Mouse (Mus musculus) T-cell, adult 2 months (primary cell): Measurements from ENCODE around the gene Gse1.
"Not testable (repeated sequence)": the region's sequence is repeated elsewhere in the genome, so short reads cannot be mapped to it uniquely, and the experiment has no call there.

Source experiments
- DNase-seq: peaks from one replicate; pipeline ENCODE4 v3.0.0; 2022; ENCODE audit warnings: low spot score

Gene Gse1

DNA sequence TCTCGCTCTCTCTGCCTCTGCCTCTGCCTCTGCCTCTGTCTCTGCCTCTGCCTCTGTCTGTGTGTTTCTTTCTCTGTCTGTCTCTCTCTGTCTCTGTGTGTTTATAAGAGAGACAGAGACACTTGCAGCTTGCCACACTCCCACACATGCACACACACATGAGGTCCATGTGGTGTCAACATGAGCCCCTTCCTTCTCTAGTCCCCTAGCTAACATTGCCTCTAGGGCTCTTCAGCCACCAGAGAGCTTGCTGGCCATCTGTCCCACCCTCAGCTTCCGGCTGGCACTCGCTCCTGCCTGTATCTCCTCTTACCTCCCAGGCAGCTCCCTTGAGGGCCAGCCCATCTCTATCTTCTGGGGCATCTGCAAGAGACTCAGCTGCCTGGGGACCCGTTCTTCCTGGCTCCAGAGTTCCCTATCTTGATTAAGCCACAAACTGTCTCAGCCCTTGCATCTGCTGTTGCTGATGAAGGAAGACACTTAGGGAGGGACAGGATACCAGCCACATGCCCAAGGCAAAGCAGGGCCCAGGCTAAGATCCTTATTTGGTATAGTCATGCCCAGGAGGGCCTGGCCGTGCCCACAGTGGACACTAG is 97.0 kb downstream of the Gse1 start:
- DNase-seq: no peak

DNA sequence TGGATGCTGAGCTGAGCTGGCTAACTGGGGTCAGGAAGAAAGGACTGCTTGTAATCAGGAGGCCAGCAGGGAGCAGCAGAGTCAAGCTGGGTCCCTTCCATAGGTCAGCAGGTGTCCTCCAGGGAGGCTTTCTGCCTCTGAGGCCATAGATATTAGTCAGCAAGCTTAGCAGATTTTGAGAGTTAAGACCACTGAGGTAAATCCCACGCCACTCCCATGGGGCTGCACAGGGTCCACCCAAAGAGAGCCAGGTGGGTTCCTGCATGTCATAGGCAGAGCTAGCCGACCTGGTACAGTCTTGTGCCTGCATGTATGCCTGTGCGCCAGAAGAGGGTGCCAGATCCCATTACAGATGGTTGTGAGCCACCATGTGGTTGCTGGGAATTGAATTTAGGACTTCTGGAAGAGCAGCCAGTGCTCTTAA is 98.9 kb downstream of the Gse1 start:
- no peak for DNase-seq

DNA sequence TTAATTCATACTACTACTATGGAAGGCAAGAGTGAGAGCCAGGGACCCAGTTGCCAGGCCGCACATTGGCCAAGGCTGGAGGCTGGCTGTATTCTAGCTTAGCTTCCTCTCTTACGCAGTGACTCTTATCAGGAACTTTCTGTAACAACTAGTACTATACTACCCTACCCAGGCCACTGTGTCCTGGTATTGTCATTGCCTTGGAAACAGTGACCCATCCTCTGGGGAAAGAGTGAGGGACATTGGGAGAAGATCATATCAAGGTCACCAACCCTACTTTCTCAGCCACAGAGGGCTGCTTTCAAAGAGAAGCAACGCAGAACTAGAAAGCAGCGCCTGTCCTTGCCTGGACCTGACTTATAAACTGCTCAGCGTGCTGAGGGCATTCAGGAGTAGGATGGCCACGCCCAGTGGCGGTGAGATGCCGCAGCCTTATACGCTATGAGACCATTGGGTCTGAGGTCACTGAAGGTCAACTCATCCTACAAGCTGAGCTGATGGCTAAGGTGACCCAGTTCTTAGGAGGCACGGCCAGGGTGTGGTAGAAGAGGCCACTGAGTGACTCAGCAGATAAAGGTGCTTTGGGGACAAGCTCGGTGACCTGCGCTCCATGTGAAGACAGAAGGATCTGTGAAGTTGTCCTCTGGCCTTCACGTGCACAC is 100.2 kb downstream of the Gse1 start:
- DNase-seq: no peak

DNA sequence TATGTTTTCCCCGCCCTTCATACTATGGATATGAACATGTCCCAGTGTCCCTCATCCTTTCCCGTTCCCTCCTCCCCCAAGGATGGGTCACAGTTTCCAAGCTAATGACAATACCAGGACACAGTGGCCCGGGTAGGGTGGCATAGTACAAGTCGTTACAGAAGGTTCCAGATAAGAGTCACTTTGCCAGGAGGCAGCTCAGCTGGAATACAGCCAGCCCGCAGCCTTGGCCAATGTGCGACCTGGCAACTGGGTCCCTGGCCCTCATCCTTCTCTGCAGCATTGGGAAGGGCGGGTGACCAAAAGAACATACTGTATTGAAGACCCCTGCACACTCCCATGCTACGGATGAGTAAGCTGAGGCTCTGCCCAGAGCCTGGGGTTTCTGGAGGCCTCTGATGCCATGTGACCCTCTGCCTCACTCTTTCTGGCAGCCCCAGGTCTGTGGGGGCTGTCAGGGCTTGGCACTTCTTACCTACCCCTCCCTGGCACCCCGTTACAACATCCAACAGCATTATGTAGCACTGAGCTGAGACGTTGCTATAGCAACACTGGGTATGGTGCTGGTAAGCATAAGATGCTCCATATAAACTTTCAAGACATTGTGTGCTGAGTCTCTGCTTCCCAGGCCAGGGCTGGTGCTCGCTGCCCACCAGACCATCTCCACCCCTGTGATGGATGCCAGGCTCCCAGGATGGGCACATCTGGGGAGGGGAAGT is 100.9 kb downstream of the Gse1 start:
- no peak for DNase-seq

DNA sequence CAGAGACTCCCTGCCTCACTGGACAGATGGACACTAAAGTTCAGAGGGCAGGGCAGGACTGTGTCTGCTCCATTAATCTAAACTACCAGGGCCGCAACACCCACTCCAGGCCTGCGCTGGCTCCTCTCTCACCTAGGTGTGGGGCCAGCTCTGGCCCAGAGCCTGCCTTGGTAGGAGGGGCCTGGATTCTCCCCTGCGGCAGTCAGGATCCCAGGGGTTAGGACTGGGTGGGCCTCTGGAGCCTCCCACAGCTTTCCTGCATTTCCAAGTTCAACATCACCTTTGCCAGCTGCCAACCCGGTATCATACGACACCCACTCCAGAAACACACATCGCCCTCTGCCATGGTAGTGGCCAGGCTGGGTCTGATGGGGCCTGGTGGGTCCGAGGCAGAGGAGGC is 102.8 kb downstream of the Gse1 start:
- DNase-seq: no peak

DNA sequence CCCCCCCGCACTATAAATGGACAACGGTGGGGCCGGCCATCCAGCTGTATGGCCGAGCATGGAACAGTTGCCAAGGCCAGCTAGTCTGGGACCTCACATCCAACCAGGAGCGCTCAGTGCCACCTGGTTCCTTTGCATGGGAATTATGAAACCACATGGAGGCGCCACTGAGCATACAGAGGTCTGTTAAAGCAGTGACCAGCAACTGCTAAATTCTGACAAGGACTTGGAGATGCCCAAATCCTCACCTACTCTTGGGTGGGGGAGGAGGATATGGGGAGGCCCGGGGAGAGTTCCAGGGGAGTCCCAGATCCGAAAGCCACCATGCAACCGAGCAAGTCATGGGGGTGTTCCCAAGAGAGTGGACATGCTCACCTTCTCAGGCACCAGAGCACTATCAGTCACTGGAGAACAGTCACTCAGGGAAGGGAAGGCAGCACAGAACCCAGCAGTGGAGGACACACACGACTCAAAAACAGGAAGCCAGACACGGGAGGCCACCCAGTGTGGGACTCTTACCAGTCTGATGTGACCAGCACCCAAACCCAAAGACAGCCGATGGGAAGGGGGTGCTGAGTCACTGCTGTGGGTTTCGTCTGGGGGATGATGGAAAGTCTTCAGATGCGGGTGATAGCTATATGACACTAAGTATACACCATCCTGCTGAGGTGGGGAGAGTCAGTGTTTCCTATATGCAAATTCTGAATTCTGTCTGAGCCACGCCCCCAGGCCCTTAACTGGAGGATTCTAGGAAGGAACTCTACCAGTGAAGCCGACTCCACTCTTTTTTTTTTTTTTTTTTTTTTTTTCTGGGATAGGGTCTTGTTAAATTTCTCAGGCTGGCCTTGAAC is 104.3 kb downstream of the Gse1 start:
- DNase-seq: no peak

DNA sequence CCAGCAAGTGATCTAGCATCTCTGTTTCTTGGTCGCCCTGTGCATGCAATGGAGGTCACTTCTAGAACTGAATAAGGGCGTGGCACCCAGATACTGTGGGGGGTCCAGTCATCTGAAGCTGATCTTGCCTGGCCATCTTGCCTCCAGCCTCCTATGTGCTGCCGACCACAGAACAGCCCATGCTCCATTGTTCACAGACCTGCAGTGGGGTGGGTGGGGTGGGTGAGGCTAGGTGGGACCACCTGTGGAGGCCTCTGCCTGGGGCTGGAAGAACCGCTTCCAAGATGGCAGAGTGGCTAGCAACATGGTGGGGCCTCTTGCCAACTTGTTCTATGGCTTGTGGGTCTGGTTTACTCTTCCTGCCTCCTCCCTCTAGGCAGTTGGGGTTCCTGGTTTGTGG is 105.4 kb downstream of the Gse1 start:
- no peak for DNase-seq

DNA sequence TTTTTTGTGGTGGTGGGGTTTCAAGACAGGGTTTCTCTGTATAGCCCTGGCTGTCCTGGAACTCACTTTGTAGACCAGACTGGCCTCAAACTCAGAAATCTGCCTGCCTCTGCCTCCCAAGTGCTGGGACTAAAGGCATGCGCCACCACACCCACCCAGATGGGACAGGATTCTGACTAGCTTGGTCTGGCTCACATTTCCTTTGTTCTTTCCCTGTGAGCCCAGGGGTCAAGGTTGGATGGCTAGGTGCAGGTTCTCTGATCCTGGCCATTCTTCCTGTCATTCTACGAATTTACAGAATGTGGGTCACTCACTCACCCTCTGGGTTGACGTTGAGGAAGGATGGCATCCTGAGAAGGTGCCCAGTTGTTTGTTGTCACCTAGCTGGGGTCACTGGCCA is 106.0 kb downstream of the Gse1 start:
- DNase-seq: not testable (repeated sequence)

DNA sequence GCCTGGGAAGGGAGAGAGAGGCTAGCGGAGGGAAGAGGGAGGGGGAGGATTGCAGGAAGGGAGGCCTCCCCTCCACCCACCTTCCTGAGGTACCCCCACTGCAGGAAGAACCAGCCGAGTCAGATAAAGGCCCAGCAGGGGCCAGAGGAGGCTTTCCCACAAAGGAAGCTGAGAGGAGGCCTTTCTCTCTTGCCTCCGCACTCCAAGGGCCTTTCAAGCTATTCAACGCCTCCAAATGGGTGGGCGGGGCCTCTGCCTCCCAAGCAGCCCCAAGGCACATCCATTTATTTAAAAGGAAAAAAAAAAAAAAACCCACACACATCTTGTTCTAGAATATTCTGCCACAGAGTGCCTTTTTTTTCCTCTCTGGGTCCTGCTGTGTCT is 106.6 kb downstream of the Gse1 start:
- no peak for DNase-seq

DNA sequence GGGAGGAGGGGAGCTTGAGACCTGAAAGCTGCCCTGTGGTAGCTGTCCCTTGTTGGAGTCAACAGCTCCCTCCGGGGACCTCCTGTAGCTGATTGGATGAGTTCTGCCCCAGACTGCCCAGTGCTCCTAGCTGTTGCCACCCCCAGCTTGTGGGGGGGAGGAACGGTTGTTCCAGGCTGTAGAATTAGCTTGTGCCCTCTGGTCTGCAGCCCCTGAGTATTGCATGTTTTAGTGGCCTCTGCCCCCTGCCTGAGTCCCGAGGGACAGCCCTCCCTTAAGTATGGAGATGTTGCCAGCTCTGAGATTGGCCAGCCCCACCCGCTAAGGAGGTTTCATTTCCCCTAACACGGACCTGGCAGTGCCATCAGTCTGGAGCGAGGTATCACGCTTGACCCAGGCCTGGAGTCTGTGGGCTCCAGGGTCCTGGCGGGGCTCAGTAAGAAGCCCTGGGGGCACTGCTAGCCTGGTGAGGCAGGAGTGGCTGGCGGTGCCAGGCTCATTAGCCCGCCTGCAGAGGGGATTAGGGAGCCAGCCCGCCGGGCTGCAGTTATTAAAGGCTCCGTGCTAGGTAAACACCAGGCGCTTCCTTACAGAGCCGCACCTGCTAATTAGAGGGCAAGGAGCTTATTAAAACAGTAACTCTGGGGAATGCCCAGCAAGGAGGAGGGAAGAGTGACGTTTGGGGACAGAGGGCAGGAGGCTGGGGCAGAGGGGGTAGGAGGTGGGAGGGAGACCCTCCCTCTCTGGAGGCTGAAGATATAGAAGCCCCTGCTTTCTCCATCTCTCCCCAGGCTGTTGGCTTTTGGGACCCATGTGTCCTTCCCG is 107.2 kb downstream of the Gse1 start:
- no peak for DNase-seq

DNA sequence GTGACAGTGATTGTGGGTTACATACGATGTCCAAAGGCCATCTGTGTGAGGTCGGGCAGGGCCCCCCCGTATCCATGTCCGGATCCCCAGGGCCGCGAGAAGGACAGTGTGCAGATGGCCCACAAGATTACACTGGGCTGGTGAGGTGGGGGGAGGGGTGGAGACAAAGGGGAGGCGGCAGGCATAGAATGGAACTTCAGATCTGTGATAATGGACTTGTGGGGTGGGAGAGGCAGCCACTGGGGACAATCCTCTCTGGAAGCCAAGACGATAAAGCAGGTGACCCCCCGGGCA is 107.8 kb downstream of the Gse1 start:
- no peak for DNase-seq

DNA sequence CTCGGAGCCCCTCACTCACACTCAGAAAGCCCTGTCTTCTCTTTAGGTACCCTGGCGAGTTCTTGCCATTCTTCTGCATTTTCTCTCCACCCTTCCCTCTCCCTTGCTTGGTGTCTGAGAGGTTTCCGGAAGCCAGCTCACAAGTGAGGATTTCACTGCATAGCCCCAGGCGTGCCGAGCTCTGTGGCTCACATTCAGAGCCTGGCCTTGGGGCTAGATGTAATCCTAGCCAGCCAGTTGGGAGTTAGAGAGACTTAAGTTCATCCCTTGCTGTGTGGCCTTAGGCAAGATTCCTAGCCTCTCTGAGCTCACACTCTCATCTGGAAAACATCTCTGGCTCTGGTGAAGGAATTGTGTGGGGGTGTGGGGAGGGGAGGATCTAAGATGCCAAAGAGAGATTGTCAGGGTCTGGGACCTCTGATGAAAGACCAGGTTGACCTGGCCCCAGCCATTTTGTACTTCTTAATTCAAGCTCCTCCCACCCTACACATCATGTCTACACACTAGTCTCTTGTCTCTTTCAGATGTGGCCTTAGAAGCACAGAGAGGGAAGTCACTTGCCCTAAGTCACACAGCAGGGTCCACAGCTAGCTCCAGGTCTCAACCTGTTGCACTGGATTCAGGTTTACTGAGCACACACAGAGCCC is 108.8 kb downstream of the Gse1 start:
- no peak for DNase-seq

DNA sequence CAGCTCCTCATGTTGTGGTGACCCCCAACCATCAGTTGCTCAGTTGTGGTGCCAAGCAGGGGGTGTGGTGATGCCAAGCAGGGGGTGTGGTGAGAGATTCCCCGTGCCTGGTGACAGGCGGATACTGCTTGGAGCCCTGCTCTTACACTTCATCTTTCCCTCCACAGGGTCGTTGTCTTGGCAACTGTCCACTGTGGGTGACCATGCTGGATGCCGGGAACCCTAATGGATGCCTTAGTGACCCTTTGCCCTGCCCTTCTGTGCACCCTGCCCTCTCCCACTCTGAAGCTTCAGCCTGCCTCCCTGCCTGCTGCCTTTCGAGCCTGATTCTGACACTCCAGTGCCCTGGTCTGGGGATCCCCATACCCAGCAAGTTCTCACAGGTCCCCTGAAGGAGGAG is 109.4 kb downstream of the Gse1 start:
- no peak for DNase-seq

DNA sequence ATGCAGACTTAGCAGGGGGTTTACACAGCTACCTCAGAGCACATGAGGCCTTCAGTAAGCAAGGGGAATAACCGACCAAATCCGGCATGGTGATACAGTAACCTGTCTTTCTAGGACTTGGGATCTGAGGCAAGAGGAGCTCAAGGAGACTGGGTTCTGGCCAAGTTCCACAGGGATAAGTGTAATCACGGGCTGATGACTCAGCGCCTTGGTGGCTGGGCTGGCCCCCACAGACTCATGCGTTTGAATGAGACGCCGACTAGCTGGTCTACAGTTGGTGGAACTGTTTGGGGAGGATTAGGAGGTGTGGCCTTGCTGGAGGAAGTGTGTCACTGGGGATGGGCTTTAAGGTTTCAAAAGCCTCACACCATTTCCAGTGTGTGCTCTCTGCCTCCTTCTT is 110.4 kb downstream of the Gse1 start:
- no peak for DNase-seq

DNA sequence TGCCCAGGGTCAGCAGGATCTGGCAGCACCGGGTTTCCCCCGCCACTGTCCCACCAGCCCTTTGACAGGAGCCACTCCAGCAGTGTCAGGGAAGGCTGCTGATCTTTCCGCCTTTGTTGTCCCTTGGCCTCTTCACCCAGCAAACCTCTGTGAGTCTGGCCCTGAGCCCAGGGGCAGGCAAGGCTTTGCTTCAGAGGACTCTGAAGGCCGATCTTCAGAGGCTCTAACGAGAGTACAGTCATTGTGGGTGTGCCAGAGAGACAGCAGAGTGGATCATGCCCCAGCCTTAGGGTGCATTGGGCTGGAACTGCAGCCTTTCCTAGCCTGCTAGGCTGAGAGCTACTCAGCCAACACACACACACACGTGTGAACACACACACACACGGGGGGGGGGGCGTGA is 111.5 kb downstream of the Gse1 start:
- no peak for DNase-seq

DNA sequence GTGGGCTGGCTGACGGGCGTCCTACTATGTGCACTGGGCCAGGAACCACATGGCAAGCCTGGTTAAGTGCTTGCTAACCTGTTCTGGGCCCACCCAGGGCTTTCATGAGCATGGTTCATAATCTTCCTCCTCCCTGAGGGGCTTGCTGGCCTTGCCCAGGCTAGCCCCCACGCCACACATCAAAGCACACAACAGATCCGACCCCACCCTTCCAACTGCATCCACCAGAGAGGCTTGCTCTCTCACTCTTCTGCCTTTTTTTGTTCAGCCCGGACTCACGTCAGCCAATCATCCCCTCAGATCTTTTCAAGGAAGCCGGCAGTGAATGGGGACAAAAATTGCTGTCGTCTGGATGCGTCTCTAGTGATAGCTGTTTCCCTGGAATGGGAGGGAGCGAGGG is 112.9 kb downstream of the Gse1 start:
- DNase-seq: no peak

DNA sequence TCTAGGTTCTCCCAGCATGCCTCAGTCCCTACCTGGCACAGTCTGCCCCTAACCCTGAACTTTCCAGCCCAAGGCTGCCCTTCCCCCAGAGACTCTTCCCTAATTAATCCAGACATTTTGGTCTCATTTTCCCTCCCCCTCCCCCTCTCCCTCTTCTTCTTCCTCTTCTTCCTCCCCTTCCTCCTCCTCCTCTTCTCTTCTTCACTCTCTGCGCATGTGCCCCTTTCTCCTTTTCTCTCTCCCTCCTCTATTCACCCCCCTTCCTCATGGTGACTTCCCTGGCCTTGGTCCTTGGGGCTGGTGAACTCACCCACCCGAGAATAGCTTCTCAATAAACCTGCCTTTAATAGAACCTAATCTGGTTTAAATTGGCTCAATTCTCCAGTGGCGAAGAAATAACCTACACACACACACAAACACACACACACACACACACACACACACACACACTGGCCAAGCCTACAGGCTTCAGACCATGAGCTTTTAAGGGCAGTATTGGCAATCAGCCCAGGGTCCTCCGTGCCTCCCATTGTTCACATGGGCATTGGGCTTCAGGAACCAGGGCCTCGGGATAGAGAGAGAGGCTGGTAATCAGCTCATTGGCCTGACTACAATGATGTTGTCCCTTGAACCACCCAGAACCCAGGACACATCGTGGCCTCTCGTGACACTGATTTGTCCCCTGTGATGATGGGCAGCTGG is 114.7 kb downstream of the Gse1 start:
- DNase-seq: no peak

DNA sequence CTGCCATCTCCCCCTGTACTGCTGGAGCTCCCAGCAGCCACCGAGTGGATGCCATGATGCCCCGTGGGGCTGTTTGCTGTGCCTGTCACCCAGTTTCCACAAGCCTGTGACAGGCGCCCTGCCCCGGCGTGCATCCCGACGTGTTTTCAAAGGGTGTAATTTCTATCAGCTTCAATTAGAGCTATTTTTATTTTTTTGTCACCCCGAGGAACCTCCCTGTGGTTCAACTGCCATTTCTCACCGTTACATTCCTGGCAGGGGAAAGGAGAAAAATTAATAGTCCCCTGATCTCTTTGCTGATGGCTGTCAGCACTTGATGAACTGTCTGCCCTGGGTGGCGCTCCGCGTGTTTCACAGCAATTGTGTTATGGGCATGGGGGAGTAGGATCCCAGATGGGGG is 115.3 kb downstream of the Gse1 start:
- DNase-seq: no peak

DNA sequence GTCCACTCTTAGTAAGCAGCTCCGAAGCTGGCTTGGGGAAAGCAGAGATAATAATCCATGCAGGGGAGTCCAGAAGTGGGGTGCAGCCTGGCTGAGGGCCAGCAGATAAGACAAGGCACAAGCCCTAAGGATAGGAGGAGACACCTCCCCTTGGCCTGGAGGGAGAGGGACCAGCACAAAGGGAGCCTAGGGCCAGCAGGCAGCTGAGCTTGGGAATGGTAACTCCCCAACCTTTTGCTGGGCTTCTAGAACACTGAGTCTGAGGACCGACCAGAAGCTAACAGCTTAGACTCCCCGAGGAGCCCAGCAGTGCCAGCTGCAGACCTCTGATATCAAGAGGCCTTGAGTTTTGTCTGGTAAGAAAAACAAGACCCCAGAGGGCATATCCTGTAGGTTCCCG is 115.9 kb downstream of the Gse1 start:
- no peak for DNase-seq

DNA sequence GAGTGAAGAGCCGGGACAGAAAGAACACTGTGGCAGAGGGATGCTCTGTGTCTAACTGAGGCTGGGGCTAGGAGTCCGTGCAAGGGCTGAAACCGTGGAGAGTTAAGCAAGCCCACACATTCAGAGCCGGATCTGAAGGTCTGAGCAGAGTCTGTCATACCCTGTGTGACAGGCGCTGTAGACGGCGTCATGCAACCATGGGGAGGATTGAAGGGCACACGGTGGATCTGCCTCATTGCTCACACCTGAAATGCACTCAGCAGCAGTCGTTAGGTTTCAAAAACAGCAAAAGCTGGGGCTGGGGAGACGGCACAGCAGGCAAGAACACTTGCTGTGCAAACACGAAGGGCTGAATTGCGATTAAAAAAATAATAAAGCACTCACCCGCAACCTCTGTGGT is 116.3 kb downstream of the Gse1 start:
- DNase-seq: no peak
